Mouse (Mus musculus) cerebellum, adult 2 months (tissue): ENCODE results near the gene 1110032A03Rik.

ENCODE experiments used
- CTCF ChIP-seq: fragments of 200-500 bp; IDR thresholded peaks from 2 replicates; pipeline ENCODE4 v1.5.1; 2011; ENCODE audit warnings: low read depth, mild to moderate bottlenecking, control low read depth, low read length, moderate library complexity, borderline replicate concordance; ENCODE audit not compliant: insufficient read depth
- POLR2A ChIP-seq: fragments of 200-500 bp; IDR thresholded peaks from 2 replicates; pipeline ENCODE4 v1.6.1; 2011; ENCODE audit warnings: low read length, control low read depth, borderline replicate concordance; ENCODE audit not compliant: insufficient read depth

DNA sequence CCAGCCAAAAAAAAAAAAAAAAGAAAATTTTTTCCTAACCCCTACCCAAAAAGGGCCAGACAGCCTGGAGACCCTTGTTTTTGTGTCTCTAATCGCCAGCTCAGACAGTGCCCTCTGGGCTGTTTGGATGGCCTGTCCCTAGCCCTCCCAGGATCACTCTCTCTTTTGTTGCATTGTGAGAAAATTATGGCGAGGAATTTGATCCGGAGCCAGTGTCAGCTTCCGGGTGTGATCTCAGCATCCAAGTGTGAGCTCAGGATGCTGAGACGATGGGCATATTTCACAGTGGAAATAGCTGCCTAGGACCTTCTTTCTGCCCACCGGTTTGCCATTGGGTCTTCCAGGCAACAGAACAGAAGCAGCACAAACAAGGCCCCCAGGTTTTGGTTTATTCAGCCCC lies 24.6 kb downstream of the 1110032A03Rik start:
- TF ChIP-seq CTCF, result no peak
- TF ChIP-seq POLR2A, result no peak
